Comparison of ENCODE assay signal across 8 mouse cellular contexts in the genomic region with DNA sequence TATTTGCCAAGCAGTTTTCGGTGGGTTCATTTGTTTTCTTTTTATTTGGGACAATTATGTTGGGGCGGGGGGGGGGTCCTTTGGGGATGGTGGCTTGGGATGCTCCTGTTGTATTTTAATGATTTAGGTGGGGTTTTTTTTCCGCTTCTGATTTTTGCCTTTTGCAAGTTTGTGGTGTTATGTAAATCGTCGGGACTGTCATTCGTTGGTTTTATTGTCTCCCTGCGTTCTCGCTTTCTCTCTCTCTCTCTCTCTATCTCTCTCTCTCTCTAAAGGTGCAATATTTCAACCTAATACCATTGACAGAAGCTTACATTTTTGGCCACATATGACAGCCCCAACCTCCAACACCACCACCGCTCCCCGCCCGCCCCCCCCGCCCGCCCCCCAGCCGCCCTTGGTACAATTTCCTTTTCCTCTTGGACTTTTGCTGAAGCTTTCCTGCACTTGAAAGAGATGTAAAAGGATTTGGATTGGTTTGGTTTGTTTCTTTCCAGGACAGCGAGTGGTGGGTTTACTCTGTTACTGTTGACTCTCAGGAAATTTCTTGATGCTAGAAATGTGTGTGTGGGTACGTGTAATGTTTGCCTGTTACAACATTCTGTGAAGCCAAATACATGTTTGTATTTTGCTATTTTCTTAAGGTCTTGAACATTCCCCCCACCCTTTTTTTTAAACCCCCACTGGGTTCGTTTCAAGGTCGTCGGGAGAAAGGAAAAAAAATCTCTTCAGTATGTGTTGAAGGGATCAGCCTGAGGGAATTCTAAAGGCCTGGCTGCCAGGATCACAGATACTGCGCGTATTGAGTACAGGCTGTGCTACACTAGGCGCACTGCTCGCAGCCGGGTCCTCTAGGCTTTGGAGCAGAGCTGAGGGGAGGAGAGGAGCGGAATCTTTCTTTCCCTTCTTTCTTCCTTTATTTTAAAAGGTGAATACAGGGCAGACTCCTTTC. TPM values are rescaled to one million over a fixed set of nuclear protein-coding genes. Genes with fewer than 3 reads are reported as not detected.
A peak's percentile ranks its signal among the peaks of the same experiment; 100 is the strongest.
DNase-seq lines count a peak whose midpoint lies in the region; ATAC-seq lines count a peak whose summit lies in the region.

No protein-coding gene starts in this region.

- H3K36me3 ChIP-seq in neural tube, embryonic 11.5 days (ENCODE audit: control insufficient read depth, insufficient read depth, low read length) = no peaks in the 10 kb centered on the region

- peak overlapping the region; percentile 95 for H3K4me2 ChIP-seq in neural tube, embryonic 11.5 days (ENCODE audit: low read depth)

- WGBS in neural tube, embryonic 11.5 days = 2% methylated on average over 25 of the region's 25 CpGs

- DNase-seq in neural tube, embryonic 11.5 days (ENCODE audit: low spot score) = peak; percentile 31
- DNase-seq in neural tube, embryonic 10.5 days (ENCODE audit: extremely low spot score, low spot score) = no peak
- peak; percentile 69 for DNase-seq in cerebellum, adult 8-10 months
- peak; percentile 80 to 81 for DNase-seq in heart, adult 18-20 months
- DNase-seq in kidney, adult 18-20 months = peak; percentile 37
- peak; percentile 53 for DNase-seq in lung, postnatal 14 days
- DNase-seq in thymus, postnatal 25 days = peak; percentile 47

- peaks cover 22% of the 10 kb centered on the region for H3K4me1 ChIP-seq in neural tube, embryonic 11.5 days (ENCODE audit: control insufficient read depth, insufficient read depth, low read length)

- no peaks in the 10 kb centered on the region for H3K9me3 ChIP-seq in neural tube, embryonic 11.5 days (ENCODE audit: control insufficient read depth, low read length)

- H3K27ac ChIP-seq in neural tube, embryonic 11.5 days (ENCODE audit: low read depth, low read length) = peak overlapping the region; percentile 3; the same call in 1 of the 2 replicates

- peak overlapping the region; percentile 81 for H3K9ac ChIP-seq in neural tube, embryonic 11.5 days (ENCODE audit: low read length)

- no peak for ATAC-seq in neural tube, embryonic 11.5 days (ENCODE audit: insufficient read depth, low FRiP score, low TSS enrichment)
- ATAC-seq in activated CD4-positive, CD25-positive, alpha-beta regulatory T cell, adult 4 months = no peak

- H3K4me3 ChIP-seq in neural tube, embryonic 11.5 days (ENCODE audit: low read depth, low read length) = peak overlapping the region; percentile 70

- peaks cover 22% of the 10 kb centered on the region for H3K27me3 ChIP-seq in neural tube, embryonic 11.5 days (ENCODE audit: control insufficient read depth, insufficient read depth, low read length)

RNA-seq across cellular contexts. Expression of gene Bcl6, which starts 0.8 kb away (rescaled TPM):
- polyA plus RNA-seq in neural tube, embryonic 11.5 days (2014; fragmentation: Nextera tagmentation; extraction: Ambion mirVana) = 0.14 and 0.16 TPM in 2 replicates
- total RNA-seq in heart, adult 18-20 months (2021) = 10 to 100 TPM; 21.2 to 24.4 TPM
- polyA plus RNA-seq in activated CD4-positive, CD25-positive, alpha-beta regulatory T cell, adult 4 months (2017; shearing (Covaris generic)) = 10 to 100 TPM in 1 of 2 experiments, 1 to 10 TPM in 1; 4.3 to 12.9 TPM

RNA-seq across cellular contexts. Expression of gene Gm37419, which starts 1.2 kb away (rescaled TPM):
- not detected in 2 replicates for polyA plus RNA-seq in neural tube, embryonic 11.5 days (2014; fragmentation: Nextera tagmentation; extraction: Ambion mirVana)
- not detected for total RNA-seq in heart, adult 18-20 months (2021)
- not detected for polyA plus RNA-seq in activated CD4-positive, CD25-positive, alpha-beta regulatory T cell, adult 4 months (2017; shearing (Covaris generic))

RNA-seq across cellular contexts. Expression of gene Rtp2, which starts 57.3 kb away (rescaled TPM):
- polyA plus RNA-seq in neural tube, embryonic 11.5 days (2014; fragmentation: Nextera tagmentation; extraction: Ambion mirVana) = not detected in 2 replicates
- not detected for total RNA-seq in heart, adult 18-20 months (2021)
- not detected for polyA plus RNA-seq in activated CD4-positive, CD25-positive, alpha-beta regulatory T cell, adult 4 months (2017; shearing (Covaris generic))
